Mouse (Mus musculus) brain, embryonic 14.5 days (tissue): Measurements from ENCODE around the gene Nrk. TPM values are rescaled to one million over a fixed set of nuclear protein-coding genes. Genes with fewer than 3 reads are reported as not detected.
A peak's percentile ranks its signal among the peaks of the same experiment; 100 is the strongest.

ENCODE experiments used
- DNase-seq: peaks from one replicate; pipeline ENCODE4 v3.0.0-alpha.2; 2011; ENCODE audit warnings: low read depth
- CTCF ChIP-seq: fragments of 200-500 bp; IDR thresholded peaks from 2 replicates; pipeline ENCODE4 v1.5.1; 2012; ENCODE audit warnings: inconsistent platforms, mild to moderate bottlenecking, moderate library complexity, borderline replicate concordance; ENCODE audit not compliant: insufficient read depth, insufficient read length; ENCODE audit errors: extremely low read depth
- POLR2A ChIP-seq: fragments of 200-500 bp; IDR thresholded peaks from 2 replicates; pipeline ENCODE4 v1.6.1; 2012; ENCODE audit warnings: mild to moderate bottlenecking, inconsistent platforms, borderline replicate concordance; ENCODE audit not compliant: poor library complexity, insufficient read depth, insufficient read length, severe bottlenecking; ENCODE audit errors: extremely low read depth
- polyA plus RNA-seq: library from polyadenylated mRNA; depleted of rRNA; stranded (reverse); fragments of >200 nt; gene quantifications from 2 replicates; pipeline ENCODE4 v1.2.3, GENCODE M21; 2012; rRNA removed

Gene Nrk
- 0.77 and 2.1 TPM in 2 replicates for polyA plus RNA-seq

GRCm38 (mm10) chrX:138914041-138914776 lies at the start of gene Nrk:
Gene Nrk, plus strand, starts transcription at chrX:138914430.
- DNase-seq: peak; percentile 18
- TF ChIP-seq POLR2A (no peak), CTCF (no peak)

GRCm38 (mm10) chrX:138913366-138913765 lies 864 bp upstream of the Nrk start:
- TF ChIP-seq CTCF (no peak), POLR2A (no peak)
- DNase-seq: peak; percentile 13

DNA sequence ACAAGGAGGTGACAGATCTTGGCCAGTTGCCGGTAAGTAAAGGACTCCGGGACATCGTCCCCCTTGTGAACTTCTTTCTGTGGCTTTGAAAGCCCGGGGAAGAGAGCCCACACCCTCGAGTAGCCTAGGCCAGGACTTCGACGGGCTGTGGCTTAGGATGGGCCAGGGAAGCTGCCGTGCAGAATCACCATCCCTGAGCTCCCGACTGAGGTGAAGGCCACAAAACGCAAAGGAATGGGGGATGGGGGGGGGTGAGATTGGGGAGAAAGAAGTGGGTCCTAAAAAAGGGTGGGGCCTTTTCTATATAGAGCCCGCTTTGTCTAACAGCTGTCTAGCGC lies 516 bp downstream of the Nrk start:
- TF ChIP-seq CTCF: no peak
- no peak for TF ChIP-seq POLR2A

DNA sequence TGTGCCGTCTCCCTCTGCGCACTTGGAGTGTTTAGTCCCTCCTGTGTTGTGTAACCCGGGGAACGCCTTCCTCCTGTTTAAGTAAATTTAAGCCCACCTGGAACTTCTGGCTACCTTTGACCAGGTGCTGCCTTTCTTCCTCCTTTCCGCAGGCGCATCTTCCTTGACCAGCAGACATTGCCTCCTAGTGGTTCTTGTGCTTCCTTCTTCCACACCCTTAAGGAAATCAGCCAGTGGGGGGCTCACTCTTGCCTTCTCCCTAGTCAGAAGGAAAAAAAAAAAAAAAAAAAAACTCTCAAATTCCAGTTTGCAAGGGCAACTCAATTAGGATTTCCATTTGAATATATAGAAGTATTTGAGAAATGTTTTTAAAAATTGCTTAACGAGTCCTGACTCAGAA lies 4.8 kb downstream of the Nrk start:
- DNase-seq: peak; percentile 2
- TF ChIP-seq CTCF (no peak), POLR2A (no peak)

More for the DNA sequence above, 516 bp downstream of the Nrk start:
- no peak for DNase-seq

GRCm38 (mm10) chrX:138943905-138944304 lies 29.7 kb downstream of the Nrk start:
- no peak for DNase-seq
- TF ChIP-seq POLR2A (no peak), CTCF (no peak)

DNA sequence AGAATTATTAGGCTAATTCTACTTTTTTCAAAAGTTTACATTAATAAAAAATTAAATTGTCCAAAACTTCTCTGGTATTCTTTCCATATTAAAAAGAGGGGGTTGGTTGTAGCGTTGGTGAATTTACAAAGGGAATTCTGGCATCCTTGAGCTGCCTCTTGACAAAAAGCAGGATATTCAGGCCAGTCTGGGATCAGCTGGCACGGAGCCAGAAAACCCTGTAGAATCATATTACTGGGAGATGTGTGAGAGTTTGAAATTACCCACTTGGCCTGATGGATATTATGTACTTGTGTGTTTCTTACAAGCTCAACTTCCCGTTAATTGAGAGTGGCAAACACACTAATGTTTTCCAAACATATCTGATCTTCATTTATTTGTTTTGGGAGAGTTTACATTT lies 46.5 kb downstream of the Nrk start:
- TF ChIP-seq POLR2A (no peak), CTCF (no peak)
- peak; percentile 38 for DNase-seq

GRCm38 (mm10) chrX:138978501-138978900 lies 64.3 kb downstream of the Nrk start:
- no peak for DNase-seq
- TF ChIP-seq POLR2A: no peak
- no peak for TF ChIP-seq CTCF

- TF ChIP-seq CTCF: no peak
- no peak for TF ChIP-seq POLR2A
- DNase-seq: no peak
Measured at GRCm38 (mm10) chrX:138979249-138979648, 65.0 kb downstream of the Nrk start.

GRCm38 (mm10) chrX:139014524-139014923 lies 100.3 kb downstream of the Nrk start:
- no peak for DNase-seq
- TF ChIP-seq POLR2A (no peak), CTCF (no peak)

GRCm38 (mm10) chrX:139016540-139016939 lies 102.3 kb downstream of the Nrk start:
- no peak for TF ChIP-seq POLR2A
- no peak for TF ChIP-seq CTCF
- peak; percentile 47 for DNase-seq

DNA sequence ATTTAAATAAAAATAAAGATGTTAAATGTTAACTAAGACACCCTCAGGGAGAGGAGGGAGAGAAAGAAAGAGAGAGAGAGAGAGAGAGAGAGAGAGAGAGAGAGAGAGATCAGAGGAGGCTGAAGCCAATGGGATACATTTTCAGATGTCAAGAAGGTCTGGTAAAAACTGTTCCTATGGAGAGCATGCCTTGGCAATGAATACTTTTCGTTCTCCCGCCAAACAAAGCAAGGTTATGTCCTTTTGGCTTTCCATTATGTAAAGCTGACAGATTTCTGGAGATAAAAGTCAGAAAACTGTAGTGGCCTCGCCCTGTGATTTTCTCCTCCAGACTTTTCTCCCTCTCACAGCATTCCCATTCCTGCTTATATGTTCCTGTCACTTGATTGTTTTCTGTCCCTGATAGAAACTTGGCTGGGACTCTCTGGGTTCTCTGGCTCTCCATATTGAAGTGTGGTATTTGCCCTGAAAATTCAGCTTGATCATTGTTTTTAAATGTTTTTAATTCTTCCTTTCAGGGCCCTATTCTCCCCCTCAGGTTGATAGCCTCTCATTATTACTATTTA lies 112.4 kb downstream of the Nrk start:
- no peak for TF ChIP-seq CTCF
- TF ChIP-seq POLR2A: no peak

GRCm38 (mm10) chrX:139027296-139027695 lies 113.1 kb downstream of the Nrk start:
- peak; percentile 36 for DNase-seq
- TF ChIP-seq POLR2A: no peak

More for the DNA sequence above, 112.4 kb downstream of the Nrk start:
- DNase-seq: peak; percentile 0
